Mouse (Mus musculus) heart, adult 2 months (tissue): Measurements from ENCODE around the gene Cgas.

Source experiments
- CTCF ChIP-seq: fragments of 200-600 bp; IDR thresholded peaks from 2 replicates; pipeline ENCODE4 v1.8.1; 2022; ENCODE audit warnings: antibody characterized with exemption, mild to moderate bottlenecking, moderate library complexity
- POLR2A ChIP-seq: fragments of 200-500 bp; IDR thresholded peaks from 2 replicates; pipeline ENCODE4 v1.6.1; 2011; ENCODE audit warnings: mild to moderate bottlenecking, low read depth, low read length, control low read depth; ENCODE audit not compliant: insufficient read depth

DNA sequence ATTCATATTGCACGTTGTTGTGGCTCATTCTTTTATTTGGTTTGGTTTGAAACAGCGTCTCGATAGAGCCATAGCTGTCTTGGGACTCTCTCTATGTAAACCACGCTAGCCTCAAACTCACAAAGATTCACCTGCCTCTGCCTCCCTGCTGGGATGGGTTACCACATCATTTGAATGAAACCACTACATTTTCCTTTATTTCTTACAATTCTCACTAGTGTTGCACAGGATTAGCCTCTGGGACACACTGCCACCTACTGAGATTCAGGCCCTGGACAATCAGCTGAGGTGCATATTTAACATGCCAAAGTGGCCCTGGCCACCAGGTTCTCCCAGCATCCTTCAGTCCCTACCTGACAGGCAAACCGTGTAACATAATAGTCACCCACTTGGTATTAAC lies 3.6 kb downstream of the Cgas start:
- TF ChIP-seq POLR2A (no peak), CTCF (no peak)
